Mouse (Mus musculus): Measurements from ENCODE around the gene Ms4a10.
A peak's percentile ranks its signal among the peaks of the same experiment; 100 is the strongest.

Ms4a10 gene

GRCm38 (mm10) chr19:10959085-10959977, 15.1 kb downstream of the Ms4a10 start:
- DNase-seq = peak; percentile 42

GRCm38 (mm10) chr19:10952021-10952939, 22.2 kb downstream of the Ms4a10 start:
- DNase-seq = no peak

GRCm38 (mm10) chr19:10949558-10949957, 24.9 kb downstream of the Ms4a10 start:
- DNase-seq = no peak

- DNase-seq = peak; percentile 95
These were observed 25.4 kb downstream of the Ms4a10 start, which contains the start of gene Ccdc86 for GRCm38 (mm10) chr19:10949112-10949511. Ccdc86 (minus strand) TSS chr19:10949266.

GRCm38 (mm10) chr19:10948416-10948815, 26.1 kb downstream of the Ms4a10 start:
- DNase-seq = peak; percentile 45

- no peak for DNase-seq
These were observed 27.3 kb downstream of the Ms4a10 start for GRCm38 (mm10) chr19:10947219-10947618.

- DNase-seq = no peak
These were observed 28.0 kb downstream of the Ms4a10 start for GRCm38 (mm10) chr19:10946506-10946905.

- DNase-seq = no peak
These were observed 30.5 kb downstream of the Ms4a10 start for GRCm38 (mm10) chr19:10943955-10944354.

GRCm38 (mm10) chr19:10940801-10941457, 33.5 kb downstream of the Ms4a10 start:
- no peak for DNase-seq

- DNase-seq = peak; percentile 85
These were observed 34.2 kb downstream of the Ms4a10 start for GRCm38 (mm10) chr19:10940097-10940800.

- no peak for DNase-seq
These were observed 35.7 kb downstream of the Ms4a10 start for GRCm38 (mm10) chr19:10938771-10939170.

GRCm38 (mm10) chr19:10937110-10937563, 37.3 kb downstream of the Ms4a10 start, which contains the start of gene Ptgdr2:
Ptgdr2 (plus strand) TSS chr19:10937160.
- DNase-seq = no peak

GRCm38 (mm10) chr19:10936077-10936476, 38.4 kb downstream of the Ms4a10 start:
- DNase-seq = no peak

GRCm38 (mm10) chr19:10935029-10935428, 39.4 kb downstream of the Ms4a10 start:
- DNase-seq = no peak

GRCm38 (mm10) chr19:10930641-10931040, 43.8 kb downstream of the Ms4a10 start:
- no peak for DNase-seq

GRCm38 (mm10) chr19:10926666-10927065, 47.8 kb downstream of the Ms4a10 start:
- no peak for DNase-seq

GRCm38 (mm10) chr19:10926123-10926621, 48.3 kb downstream of the Ms4a10 start:
- DNase-seq = no peak

GRCm38 (mm10) chr19:10924220-10924619, 50.2 kb downstream of the Ms4a10 start:
- DNase-seq = no peak

GRCm38 (mm10) chr19:10921058-10921457, 53.4 kb downstream of the Ms4a10 start:
- no peak for DNase-seq

GRCm38 (mm10) chr19:10920532-10920931, 53.9 kb downstream of the Ms4a10 start, which contains the start of gene Zp1:
Zp1 (minus strand) TSS chr19:10920632.
- no peak for DNase-seq

- DNase-seq = no peak
These were observed 56.0 kb downstream of the Ms4a10 start for GRCm38 (mm10) chr19:10918321-10918991.

All from cerebellum, adult 11-12 months (tissue).